Mouse (Mus musculus) hindbrain, embryonic 15.5 days (tissue): ENCODE results near the gene Cdc42bpa. TPM values are rescaled to one million over a fixed set of nuclear protein-coding genes. Genes with fewer than 3 reads are reported as not detected.

Source experiments
- ATAC-seq: fragments of 200-750 bp; cut with Nextera tagmentation; 2 replicates; pipeline ENCODE4 v1.8.0; 2017; ENCODE audit warnings: low read depth, moderate number of reproducible peaks, moderate TSS enrichment; ENCODE audit not compliant: low FRiP score
- H3K27ac ChIP-seq: fragments of 300-500 bp; sonication (generic); replicated peaks from 2 replicates; pipeline ENCODE4 v1.5.1; 2015; ENCODE audit warnings: mild to moderate bottlenecking, inconsistent platforms
- H3K27me3 ChIP-seq: fragments of 300-500 bp; sonication (generic); 2 replicates; pipeline ENCODE4 v1.6.1; 2015; ENCODE audit warnings: control low read depth, inconsistent platforms
- H3K36me3 ChIP-seq: fragments of 300-500 bp; sonication (generic); 2 replicates; pipeline ENCODE4 v1.6.1; 2015; ENCODE audit warnings: control low read depth, inconsistent platforms
- H3K4me1 ChIP-seq: fragments of 300-500 bp; sonication (generic); replicated peaks from 2 replicates; pipeline ENCODE4 v1.6.1; 2015; ENCODE audit warnings: control low read depth, inconsistent platforms
- H3K4me2 ChIP-seq: fragments of 300-500 bp; sonication (generic); 2 replicates; pipeline ENCODE4 v1.6.1; 2015; ENCODE audit warnings: moderate library complexity, mild to moderate bottlenecking, inconsistent platforms
- H3K4me3 ChIP-seq: fragments of 300-500 bp; sonication (generic); 2 replicates; pipeline ENCODE4 v1.5.1; 2015; ENCODE audit warnings: mild to moderate bottlenecking, inconsistent platforms
- H3K9ac ChIP-seq: fragments of 300-500 bp; sonication (generic); 2 replicates; pipeline ENCODE4 v1.6.1; 2015; ENCODE audit warnings: inconsistent platforms
- H3K9me3 ChIP-seq: fragments of 300-500 bp; sonication (generic); 2 replicates; pipeline ENCODE4 v1.6.1; 2016; ENCODE audit warnings: control low read depth, inconsistent platforms
- WGBS: fragments of 180-500 bp; shearing (Covaris S2); methylation state at CpG from one replicate; pipeline ENCODE4 v1.1.7; 2015; 5-methylcytosine and 5-hydroxymethylcytosine counted together
- polyA plus RNA-seq: library from polyadenylated mRNA; unstranded; fragments of >200 nt; fragmentation: Nextera tagmentation; extraction: Ambion mirVana; gene quantifications from 2 replicates; pipeline ENCODE4 v1.2.1, GENCODE M21; 2015

Cdc42bpa gene
- polyA plus RNA-seq, 1 experiment from 2014 or later = 26.0 TPM

- no peak overlapping the region for H3K4me2 ChIP-seq
Observed at GRCm38 (mm10) chr1:180174718-180175117, 214.4 kb downstream of the Cdc42bpa start.

GRCm38 (mm10) chr1:180175167-180175566 lies 214.9 kb downstream of the Cdc42bpa start:
- Histone ChIP-seq H3K4me3 (no peak overlapping the region), H3K9me3 (no peaks in the 10 kb centered on the region), H3K4me2 (no peak overlapping the region), H3K36me3 (no peaks in the 10 kb centered on the region), H3K27ac (no peak overlapping the region), H3K9ac (no peak overlapping the region), H3K4me1 (no peaks in the 10 kb centered on the region), H3K27me3 (no peaks in the 10 kb centered on the region)
- 35% methylated on average over 3 of the region's 3 CpGs for WGBS
- no peak for ATAC-seq

More at GRCm38 (mm10) chr1:180174718-180175117, 214.4 kb downstream of the Cdc42bpa start:
- 57% methylated on average over 6 of the region's 6 CpGs for WGBS
- H3K4me3 ChIP-seq = no peak overlapping the region
- no peaks in the 10 kb centered on the region for H3K36me3 ChIP-seq
- no peak overlapping the region for H3K9ac ChIP-seq
- ATAC-seq = no peak
- no peaks in the 10 kb centered on the region for H3K27me3 ChIP-seq
- H3K27ac ChIP-seq = no peak overlapping the region
- H3K4me1 ChIP-seq = no peaks in the 10 kb centered on the region
- H3K9me3 ChIP-seq = no peaks in the 10 kb centered on the region

- 53% methylated on average over 8 of the region's 8 CpGs for WGBS
Observed at GRCm38 (mm10) chr1:180175635-180176034, 215.4 kb downstream of the Cdc42bpa start.

GRCm38 (mm10) chr1:180176784-180177183 lies 216.5 kb downstream of the Cdc42bpa start:
- ATAC-seq = no peak
- H3K4me1 ChIP-seq = no peaks in the 10 kb centered on the region
- no peaks in the 10 kb centered on the region for H3K27me3 ChIP-seq
- H3K4me3 ChIP-seq = no peak overlapping the region
- no peak overlapping the region for H3K9ac ChIP-seq
- no peak overlapping the region for H3K27ac ChIP-seq
- no peak overlapping the region for H3K4me2 ChIP-seq
- no peaks in the 10 kb centered on the region for H3K9me3 ChIP-seq
- no peaks in the 10 kb centered on the region for H3K36me3 ChIP-seq
- 8% methylated on average over 1 of the region's 1 CpGs for WGBS

More at GRCm38 (mm10) chr1:180175635-180176034, 215.4 kb downstream of the Cdc42bpa start:
- Histone ChIP-seq H3K27ac (no peak overlapping the region), H3K27me3 (no peaks in the 10 kb centered on the region), H3K4me2 (no peak overlapping the region), H3K9ac (no peak overlapping the region), H3K4me1 (no peaks in the 10 kb centered on the region), H3K9me3 (no peaks in the 10 kb centered on the region), H3K4me3 (no peak overlapping the region), H3K36me3 (no peaks in the 10 kb centered on the region)
- no peak for ATAC-seq

GRCm38 (mm10) chr1:180178340-180178739 lies 218.1 kb downstream of the Cdc42bpa start:
- H3K27ac ChIP-seq = no peak overlapping the region
- no peaks in the 10 kb centered on the region for H3K36me3 ChIP-seq
- no peaks in the 10 kb centered on the region for H3K27me3 ChIP-seq
- ATAC-seq = no peak
- no peak overlapping the region for H3K9ac ChIP-seq
- H3K4me3 ChIP-seq = no peak overlapping the region
- WGBS = 91% methylated on average over 9 of the region's 9 CpGs
- no peak overlapping the region for H3K4me2 ChIP-seq
- no peaks in the 10 kb centered on the region for H3K4me1 ChIP-seq
- H3K9me3 ChIP-seq = no peaks in the 10 kb centered on the region

- no peak overlapping the region for H3K9ac ChIP-seq
- ATAC-seq = no peak
- WGBS = 94% methylated on average over 4 of the region's 4 CpGs
Observed at GRCm38 (mm10) chr1:180179100-180179499, 218.8 kb downstream of the Cdc42bpa start.

GRCm38 (mm10) chr1:180179840-180180239 lies 219.6 kb downstream of the Cdc42bpa start:
- H3K4me3 ChIP-seq = no peak overlapping the region
- H3K36me3 ChIP-seq = no peaks in the 10 kb centered on the region
- no peak overlapping the region for H3K4me2 ChIP-seq
- no peaks in the 10 kb centered on the region for H3K4me1 ChIP-seq
- no peak for ATAC-seq
- H3K9me3 ChIP-seq = no peaks in the 10 kb centered on the region
- no peak overlapping the region for H3K9ac ChIP-seq
- H3K27ac ChIP-seq = no peak overlapping the region
- no peaks in the 10 kb centered on the region for H3K27me3 ChIP-seq
- WGBS = 86% methylated on average over 2 of the region's 2 CpGs

More at GRCm38 (mm10) chr1:180179100-180179499, 218.8 kb downstream of the Cdc42bpa start:
- H3K36me3 ChIP-seq = no peaks in the 10 kb centered on the region
- no peak overlapping the region for H3K27ac ChIP-seq
- H3K4me1 ChIP-seq = no peaks in the 10 kb centered on the region
- no peaks in the 10 kb centered on the region for H3K27me3 ChIP-seq
- no peak overlapping the region for H3K4me3 ChIP-seq
- no peaks in the 10 kb centered on the region for H3K9me3 ChIP-seq
- no peak overlapping the region for H3K4me2 ChIP-seq

- no peaks in the 10 kb centered on the region for H3K36me3 ChIP-seq
- no peak overlapping the region for H3K27ac ChIP-seq
- ATAC-seq = no peak
- H3K4me3 ChIP-seq = no peak overlapping the region
- no peaks in the 10 kb centered on the region for H3K27me3 ChIP-seq
- H3K4me1 ChIP-seq = no peaks in the 10 kb centered on the region
- 89% methylated on average over 7 of the region's 7 CpGs for WGBS
- H3K4me2 ChIP-seq = no peak overlapping the region
- no peaks in the 10 kb centered on the region for H3K9me3 ChIP-seq
- H3K9ac ChIP-seq = no peak overlapping the region
Observed at GRCm38 (mm10) chr1:180181304-180181965, 221.2 kb downstream of the Cdc42bpa start.

GRCm38 (mm10) chr1:180181966-180182319 lies 221.7 kb downstream of the Cdc42bpa start:
- no peak for ATAC-seq
- H3K9me3 ChIP-seq = no peaks in the 10 kb centered on the region
- H3K4me3 ChIP-seq = no peak overlapping the region
- H3K9ac ChIP-seq = no peak overlapping the region
- WGBS = 86% methylated on average over 9 of the region's 9 CpGs
- no peaks in the 10 kb centered on the region for H3K4me1 ChIP-seq
- no peaks in the 10 kb centered on the region for H3K27me3 ChIP-seq
- no peaks in the 10 kb centered on the region for H3K36me3 ChIP-seq
- H3K27ac ChIP-seq = no peak overlapping the region
- H3K4me2 ChIP-seq = no peak overlapping the region

GRCm38 (mm10) chr1:180182731-180183130 lies 222.5 kb downstream of the Cdc42bpa start:
- no peaks in the 10 kb centered on the region for H3K4me1 ChIP-seq
- 67% methylated on average over 3 of the region's 3 CpGs for WGBS
- no peak for ATAC-seq

GRCm38 (mm10) chr1:180183525-180184159 lies 223.4 kb downstream of the Cdc42bpa start:
- WGBS = 93% methylated on average over 6 of the region's 6 CpGs
- Histone ChIP-seq H3K27ac (no peak overlapping the region), H3K4me2 (no peak overlapping the region), H3K9me3 (no peaks in the 10 kb centered on the region), H3K36me3 (no peaks in the 10 kb centered on the region), H3K27me3 (no peaks in the 10 kb centered on the region), H3K9ac (no peak overlapping the region), H3K4me1 (no peaks in the 10 kb centered on the region), H3K4me3 (no peak overlapping the region)
- no peak for ATAC-seq

More at GRCm38 (mm10) chr1:180182731-180183130, 222.5 kb downstream of the Cdc42bpa start:
- Histone ChIP-seq H3K9me3 (no peaks in the 10 kb centered on the region), H3K27ac (no peak overlapping the region), H3K4me2 (no peak overlapping the region), H3K4me3 (no peak overlapping the region), H3K36me3 (no peaks in the 10 kb centered on the region), H3K9ac (no peak overlapping the region), H3K27me3 (no peaks in the 10 kb centered on the region)

- no peak for ATAC-seq
- 76% methylated on average over 7 of the region's 7 CpGs for WGBS
- Histone ChIP-seq H3K4me3 (no peak overlapping the region), H3K4me2 (no peak overlapping the region), H3K36me3 (no peaks in the 10 kb centered on the region), H3K27me3 (no peaks in the 10 kb centered on the region), H3K9ac (no peak overlapping the region), H3K4me1 (no peaks in the 10 kb centered on the region), H3K27ac (no peak overlapping the region), H3K9me3 (no peaks in the 10 kb centered on the region)
Observed at GRCm38 (mm10) chr1:180184768-180185167, 224.5 kb downstream of the Cdc42bpa start.
